Mouse (Mus musculus): Measurements from ENCODE around the gene Fgf22. TPM values are rescaled to one million over a fixed set of nuclear protein-coding genes. Genes with fewer than 3 reads are reported as not detected.

Gene Fgf22
- polyA plus RNA-seq, 1 experiment from 2014 or later, result 0.36 TPM

DNA sequence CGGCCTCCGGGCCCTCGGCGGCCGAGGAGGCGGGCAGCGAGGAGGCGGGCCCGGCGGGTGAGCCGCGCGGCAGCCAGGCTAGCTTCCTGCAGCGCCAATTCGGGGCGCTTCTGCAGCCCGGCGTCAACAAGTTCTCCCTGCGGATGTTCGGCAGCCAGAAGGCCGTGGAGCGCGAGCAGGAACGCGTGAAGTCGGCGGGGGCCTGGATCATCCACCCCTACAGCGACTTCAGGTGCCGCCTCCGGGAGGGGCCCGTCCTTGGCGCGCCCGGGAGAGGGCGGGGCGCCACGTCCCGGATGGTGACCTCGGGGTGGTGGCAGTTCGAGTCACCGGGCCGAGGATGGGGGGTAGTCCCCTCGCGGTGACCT lies 37.9 kb upstream of the Fgf22 start:
- Histone ChIP-seq H3K4me3 (peak overlapping the region; percentile 71), H3K27me3 (ENCODE audit: poor library complexity, severe bottlenecking) (peaks cover 70% of the 10 kb centered on the region), H3K36me3 (replicated peaks) (peaks cover 6% of the 10 kb centered on the region), H3K27ac (peak overlapping the region; percentile 9; the same call in 1 of the 2 replicates), H3K4me1 (peaks cover 19% of the 10 kb centered on the region), H3K9me3 (no peaks in the 10 kb centered on the region)
- WGBS, result under 1% methylated on average over 44 of the region's 44 CpGs
- DNase-seq (ENCODE audit: extremely low spot score, low spot score), result no peak

DNA sequence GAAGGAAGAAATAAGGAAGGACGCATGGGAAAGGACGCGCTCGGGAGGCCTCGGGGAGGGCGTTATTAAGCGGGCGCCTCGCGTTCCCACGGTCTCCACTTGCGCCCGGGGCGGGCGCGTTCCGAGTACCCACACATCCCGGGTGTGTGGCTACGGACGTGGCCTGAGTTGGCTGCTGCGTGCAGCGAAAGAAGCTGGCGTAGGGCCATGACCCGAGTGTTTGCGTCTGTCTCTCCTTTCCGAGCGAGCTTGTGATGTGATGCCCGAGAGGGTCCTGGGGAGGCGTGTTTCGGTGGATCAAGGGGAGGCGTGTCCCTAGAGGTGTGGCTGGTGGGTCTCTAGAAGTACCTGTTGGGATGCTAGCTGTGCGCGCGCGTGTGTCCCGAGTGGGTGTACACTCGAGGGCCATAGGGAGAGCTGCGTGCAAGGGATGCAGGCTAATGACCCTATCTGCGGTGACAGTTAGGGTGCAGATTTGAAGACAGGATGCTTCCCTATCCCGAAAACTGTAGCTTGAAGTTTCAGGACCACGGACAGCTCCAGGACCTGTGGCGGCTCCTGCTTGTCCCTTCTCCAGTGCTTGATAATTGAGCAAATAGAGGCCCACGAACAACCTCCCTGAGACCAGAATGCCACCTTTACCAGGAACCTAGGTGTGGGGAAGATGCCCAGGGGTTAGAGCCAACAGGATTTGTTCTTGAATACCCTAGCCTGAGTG lies 37.1 kb upstream of the Fgf22 start:
- Histone ChIP-seq H3K27me3 (ENCODE audit: poor library complexity, severe bottlenecking) (peaks cover 70% of the 10 kb centered on the region), H3K9me3 (no peaks in the 10 kb centered on the region), H3K36me3 (replicated peaks) (no peaks in the 10 kb centered on the region), H3K4me1 (peaks cover 27% of the 10 kb centered on the region), H3K4me3 (peak overlapping the region; percentile 71), H3K27ac (no peak overlapping the region)
- DNase-seq (ENCODE audit: extremely low spot score, low spot score), result peak; percentile 80
- WGBS, result 4% methylated on average over 43 of the region's 43 CpGs

DNA sequence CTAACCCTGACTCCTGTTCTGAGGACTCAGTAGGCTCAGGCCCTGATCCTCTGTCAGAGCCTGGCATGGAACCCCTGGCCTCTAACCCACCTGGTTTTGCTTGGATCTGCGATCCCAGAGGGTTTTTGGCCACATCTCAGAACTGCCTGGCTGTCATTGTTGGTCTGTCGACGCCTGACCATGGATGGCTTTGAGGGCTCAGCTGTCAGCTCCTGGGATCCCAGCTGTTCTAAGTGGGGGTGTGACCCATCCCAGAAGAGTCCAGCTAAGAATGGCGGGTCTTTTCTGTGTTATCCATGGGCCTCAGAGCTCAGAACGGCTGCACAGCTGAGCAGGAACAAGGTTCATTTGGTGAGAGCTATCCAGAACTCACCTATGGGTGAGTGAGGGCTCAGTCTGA lies 33.8 kb upstream of the Fgf22 start:
- Histone ChIP-seq H3K9me3 (no peaks in the 10 kb centered on the region), H3K4me3 (no peak overlapping the region), H3K4me1 (peaks cover 31% of the 10 kb centered on the region), H3K36me3 (replicated peaks) (no peaks in the 10 kb centered on the region), H3K27me3 (ENCODE audit: poor library complexity, severe bottlenecking) (peaks cover 46% of the 10 kb centered on the region), H3K27ac (no peak overlapping the region)
- no peak for DNase-seq (ENCODE audit: extremely low spot score, low spot score)
- 67% methylated on average over 5 of the region's 5 CpGs for WGBS

DNA sequence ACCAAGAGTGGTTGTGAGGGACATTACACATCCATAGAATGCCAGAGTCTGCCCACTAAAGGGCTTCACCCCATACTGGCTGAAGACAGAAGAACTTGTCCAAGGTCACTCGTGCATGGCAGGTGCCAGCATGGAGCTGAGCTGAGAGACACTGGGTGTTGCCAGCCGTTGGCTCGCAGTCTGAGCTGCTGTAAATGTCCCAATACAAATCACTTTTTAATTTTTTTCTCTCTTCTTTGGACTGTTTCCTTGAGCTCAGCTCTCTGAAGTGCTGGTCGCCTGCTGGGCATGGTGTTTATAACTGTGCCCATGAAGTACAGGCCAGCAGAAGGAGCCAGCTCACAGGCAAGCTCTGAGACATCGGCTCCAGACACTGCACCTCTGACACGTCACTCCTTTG lies 31.8 kb upstream of the Fgf22 start:
- H3K27ac ChIP-seq, result no peak overlapping the region
- peaks cover 15% of the 10 kb centered on the region for H3K4me1 ChIP-seq
- WGBS, result 69% methylated on average over 6 of the region's 6 CpGs

DNA sequence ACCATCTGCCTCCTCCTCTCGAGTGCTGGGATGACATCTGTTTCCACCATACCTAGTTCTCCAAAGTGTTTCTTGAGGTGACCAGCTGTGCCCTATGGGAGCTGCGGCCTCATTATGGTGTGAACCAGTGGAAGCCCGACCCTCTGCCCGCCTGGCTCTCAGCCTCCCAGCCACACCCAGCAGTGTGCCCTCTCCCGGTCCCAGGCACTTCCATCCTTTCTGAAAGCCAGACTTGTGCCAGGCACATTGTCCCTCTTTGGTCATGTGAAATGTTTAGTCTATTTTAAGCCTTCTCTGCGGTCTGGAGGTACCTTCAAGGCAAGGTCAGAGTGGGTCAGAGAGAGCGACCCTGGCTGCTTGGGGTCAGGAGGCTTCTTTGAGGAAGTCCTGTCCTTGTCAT lies 31.2 kb upstream of the Fgf22 start:
- Histone ChIP-seq H3K36me3 (replicated peaks) (no peaks in the 10 kb centered on the region), H3K9me3 (no peaks in the 10 kb centered on the region; the same call in 1 of the 2 replicates), H3K4me3 (no peak overlapping the region), H3K27ac (no peak overlapping the region), H3K27me3 (ENCODE audit: poor library complexity, severe bottlenecking) (peaks cover 20% of the 10 kb centered on the region), H3K4me1 (peaks cover 19% of the 10 kb centered on the region)
- DNase-seq (ENCODE audit: extremely low spot score, low spot score), result no peak
- WGBS, result 85% methylated on average over 7 of the region's 7 CpGs

More for the DNA sequence above, 31.8 kb upstream of the Fgf22 start:
- Histone ChIP-seq H3K4me3 (no peak overlapping the region), H3K36me3 (replicated peaks) (no peaks in the 10 kb centered on the region), H3K27me3 (ENCODE audit: poor library complexity, severe bottlenecking) (peaks cover 27% of the 10 kb centered on the region), H3K9me3 (no peaks in the 10 kb centered on the region; the same call in 1 of the 2 replicates)
- DNase-seq (ENCODE audit: extremely low spot score, low spot score), result no peak

DNA sequence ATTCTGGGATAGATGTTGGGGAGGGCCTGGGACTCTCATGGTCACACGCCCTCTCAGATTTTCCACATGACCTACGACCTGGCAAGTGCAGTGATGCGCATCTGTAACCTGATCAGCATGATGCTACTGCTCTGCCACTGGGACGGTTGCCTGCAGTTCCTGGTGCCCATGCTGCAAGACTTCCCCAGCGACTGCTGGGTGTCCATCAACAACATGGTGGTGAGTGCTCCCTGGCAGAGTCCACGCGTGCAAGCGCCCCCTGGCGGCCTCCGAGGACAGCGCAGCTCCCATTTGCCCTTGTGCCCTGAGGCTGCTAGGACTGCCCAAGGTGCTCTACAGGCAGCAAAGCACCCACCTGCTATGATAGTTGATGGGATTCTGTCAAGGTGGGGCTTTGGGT lies 28.8 kb upstream of the Fgf22 start:
- WGBS, result 37% methylated on average over 11 of the region's 11 CpGs
- Histone ChIP-seq H3K27me3 (ENCODE audit: poor library complexity, severe bottlenecking) (no peaks in the 10 kb centered on the region), H3K9me3 (no peaks in the 10 kb centered on the region; the same call in 1 of the 2 replicates), H3K27ac (no peak overlapping the region), H3K36me3 (replicated peaks) (no peaks in the 10 kb centered on the region), H3K4me1 (peaks cover 20% of the 10 kb centered on the region), H3K4me3 (no peak overlapping the region)
- DNase-seq (ENCODE audit: extremely low spot score, low spot score), result peak; percentile 52

DNA sequence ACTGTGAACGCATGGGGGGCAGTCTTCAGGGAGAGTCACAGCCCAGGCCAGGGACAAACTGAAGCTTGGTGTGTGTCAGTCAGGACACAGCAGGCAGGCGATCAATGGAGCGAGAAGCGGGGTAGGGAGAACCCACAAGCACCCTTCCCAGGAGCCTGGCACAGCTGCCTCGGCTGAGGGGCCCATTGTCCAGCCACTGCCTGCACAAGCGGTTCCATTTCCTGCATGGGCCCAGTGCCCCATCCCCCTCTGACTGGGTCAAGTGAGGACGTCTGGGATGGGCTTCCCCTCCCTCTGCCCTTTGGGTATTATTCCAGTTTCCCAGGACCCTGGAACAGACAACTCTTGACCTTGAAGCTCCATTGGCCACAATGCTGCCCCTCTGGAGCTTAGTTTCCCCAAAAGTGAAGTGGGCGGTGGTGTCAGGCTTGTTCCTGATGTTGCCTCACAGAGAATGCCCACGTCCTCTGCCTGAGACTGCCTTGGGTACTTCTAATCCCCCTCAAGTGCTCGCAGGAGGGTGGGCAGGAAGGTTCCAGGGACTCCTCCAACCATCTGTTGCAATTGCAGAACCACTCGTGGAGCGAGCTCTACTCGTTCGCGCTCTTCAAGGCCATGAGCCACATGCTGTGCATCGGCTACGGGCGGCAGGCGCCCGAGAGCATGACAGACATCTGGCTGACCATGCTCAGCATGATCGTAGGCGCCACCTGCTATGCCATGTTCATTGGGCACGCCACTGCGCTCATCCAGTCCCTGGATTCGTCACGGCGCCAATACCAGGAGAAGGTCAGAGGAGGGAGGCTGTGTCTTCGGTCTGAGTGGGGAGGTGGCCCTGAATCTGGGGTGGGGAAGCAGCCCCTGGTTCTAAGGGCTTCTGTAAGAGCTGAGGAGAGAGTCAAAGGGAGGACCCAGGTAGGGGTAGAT lies 26.3 kb upstream of the Fgf22 start:
- 81% methylated on average over 28 of the region's 28 CpGs for WGBS
- Histone ChIP-seq H3K27me3 (ENCODE audit: poor library complexity, severe bottlenecking) (no peaks in the 10 kb centered on the region), H3K9me3 (no peaks in the 10 kb centered on the region; the same call in 1 of the 2 replicates), H3K27ac (no peak overlapping the region; the same call in 1 of the 2 replicates), H3K4me3 (no peak overlapping the region), H3K4me1 (peaks cover 8% of the 10 kb centered on the region; the same call in 1 of the 2 replicates), H3K36me3 (replicated peaks) (peaks cover 16% of the 10 kb centered on the region)
- no peak for DNase-seq (ENCODE audit: extremely low spot score, low spot score)

DNA sequence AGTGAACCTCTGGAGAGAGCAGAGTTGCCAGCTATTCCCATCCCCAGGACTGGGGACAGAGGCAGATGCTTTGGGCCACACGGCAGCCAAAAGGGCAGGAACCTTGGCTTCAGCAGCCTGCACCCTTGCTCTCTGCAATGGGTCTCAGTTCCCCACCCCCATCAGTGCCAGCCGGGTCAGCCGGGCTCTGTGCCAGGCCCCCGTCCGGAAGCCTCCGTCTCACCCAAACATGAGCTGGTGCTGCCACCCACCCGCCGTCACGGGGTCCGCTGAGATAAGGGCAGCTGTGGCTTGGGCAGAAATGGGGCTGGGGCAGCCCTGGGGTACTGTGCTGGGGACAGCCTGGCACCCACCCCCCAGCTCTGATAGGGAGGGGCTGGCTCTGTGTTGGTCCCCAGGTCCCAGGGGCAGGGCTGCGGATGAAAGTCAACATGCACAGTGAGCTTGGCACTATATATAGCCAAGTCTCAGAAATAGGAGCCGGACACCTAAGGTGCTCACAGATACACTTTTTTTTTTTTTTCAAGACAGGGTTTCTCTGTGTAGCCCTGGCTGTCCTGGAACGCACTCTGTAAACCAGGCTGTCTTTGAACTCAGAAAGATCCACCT lies 25.4 kb upstream of the Fgf22 start:
- Histone ChIP-seq H3K9me3 (no peaks in the 10 kb centered on the region; the same call in 1 of the 2 replicates), H3K27ac (no peak overlapping the region), H3K4me1 (peaks cover 8% of the 10 kb centered on the region; the same call in 1 of the 2 replicates), H3K36me3 (replicated peaks) (peaks cover 25% of the 10 kb centered on the region), H3K27me3 (ENCODE audit: poor library complexity, severe bottlenecking) (peaks cover 6% of the 10 kb centered on the region), H3K4me3 (no peak overlapping the region)
- WGBS, result 87% methylated on average over 13 of the region's 13 CpGs
- DNase-seq (ENCODE audit: extremely low spot score, low spot score), result no peak

DNA sequence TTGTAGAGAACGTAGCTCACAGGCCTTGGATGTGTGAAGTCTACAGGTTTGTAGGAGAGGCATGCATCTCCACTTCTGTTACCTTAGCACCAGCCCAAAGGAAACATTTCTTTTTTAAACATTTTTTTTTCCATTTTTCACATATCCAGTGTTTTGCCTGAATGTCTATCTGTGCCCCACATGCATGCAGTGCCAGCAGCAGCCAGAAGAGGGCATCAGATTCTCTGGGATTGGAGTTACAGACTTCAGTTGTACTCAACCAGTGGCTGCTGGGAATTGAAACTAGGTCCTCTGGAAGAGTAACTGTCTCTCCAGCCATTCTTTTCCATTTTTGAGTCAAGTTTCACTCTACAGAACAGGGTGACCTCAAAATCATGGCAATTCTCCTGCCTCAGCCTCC lies 22.4 kb upstream of the Fgf22 start:
- Histone ChIP-seq H3K27me3 (ENCODE audit: poor library complexity, severe bottlenecking) (peaks cover 35% of the 10 kb centered on the region), H3K27ac (no peak overlapping the region), H3K9me3 (peaks cover 13% of the 10 kb centered on the region; the same call in 1 of the 2 replicates), H3K4me1 (peaks cover 16% of the 10 kb centered on the region), H3K4me3 (no peak overlapping the region), H3K36me3 (replicated peaks) (peaks cover 55% of the 10 kb centered on the region)
- no peak for DNase-seq (ENCODE audit: extremely low spot score, low spot score)
- WGBS, result 97% methylated on average over 1 of the region's 1 CpGs

DNA sequence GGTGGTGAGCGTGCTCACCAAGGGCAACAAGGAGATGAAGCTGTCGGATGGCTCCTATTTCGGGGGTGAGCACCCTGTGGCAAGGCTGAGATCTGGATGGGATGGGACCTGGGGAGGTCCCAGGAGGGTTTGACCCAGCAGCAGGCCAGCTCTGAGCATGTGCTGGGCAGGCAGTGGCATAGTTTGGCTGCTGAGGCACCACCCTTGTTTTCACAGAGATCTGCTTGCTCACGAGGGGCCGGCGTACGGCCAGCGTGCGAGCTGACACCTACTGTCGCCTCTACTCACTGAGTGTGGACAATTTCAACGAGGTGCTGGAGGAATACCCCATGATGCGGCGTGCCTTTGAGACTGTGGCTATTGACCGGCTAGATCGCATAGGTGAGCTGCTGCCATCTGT lies 21.0 kb upstream of the Fgf22 start:
- peaks cover 11% of the 10 kb centered on the region for H3K4me1 ChIP-seq
- DNase-seq (ENCODE audit: extremely low spot score, low spot score), result no peak
- H3K4me3 ChIP-seq, result no peak overlapping the region
- WGBS, result 95% methylated on average over 15 of the region's 15 CpGs
- H3K36me3 ChIP-seq (replicated peaks), result peaks cover 69% of the 10 kb centered on the region
- peaks cover 35% of the 10 kb centered on the region for H3K27me3 ChIP-seq (ENCODE audit: poor library complexity, severe bottlenecking)
- no peak overlapping the region for H3K27ac ChIP-seq
- H3K9me3 ChIP-seq, result peaks cover 23% of the 10 kb centered on the region

DNA sequence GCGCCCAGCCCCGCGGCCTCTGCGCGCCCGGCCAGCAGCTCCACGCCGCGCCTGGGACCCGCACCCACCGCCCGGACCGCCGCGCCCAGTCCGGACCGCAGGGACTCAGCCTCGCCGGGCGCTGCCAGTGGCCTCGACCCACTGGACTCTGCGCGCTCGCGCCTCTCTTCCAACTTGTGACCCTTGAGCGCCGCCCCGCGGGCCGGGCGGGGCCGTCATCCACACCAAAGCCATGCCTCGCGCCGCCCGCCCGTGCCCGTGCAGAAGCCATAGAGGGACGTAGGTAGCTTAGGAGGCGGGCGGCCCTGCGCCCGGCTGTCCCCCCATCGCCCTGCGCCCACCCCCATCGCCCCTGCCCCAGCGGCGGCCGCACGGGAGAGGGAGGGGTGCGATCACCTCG lies 19.5 kb upstream of the Fgf22 start:
- 0 out of 2 replicates have a peak overlapping the region, but pooled peaks have one; percentile 3 for H3K27ac ChIP-seq
- peaks cover 38% of the 10 kb centered on the region for H3K9me3 ChIP-seq
- 32% methylated on average over 48 of the region's 52 CpGs for WGBS
- peaks cover 11% of the 10 kb centered on the region for H3K4me1 ChIP-seq
- H3K36me3 ChIP-seq (replicated peaks), result peaks cover 84% of the 10 kb centered on the region
- DNase-seq (ENCODE audit: extremely low spot score, low spot score), result no peak
- H3K27me3 ChIP-seq (ENCODE audit: poor library complexity, severe bottlenecking), result peaks cover 35% of the 10 kb centered on the region
- H3K4me3 ChIP-seq, result peak overlapping the region; percentile 29

DNA sequence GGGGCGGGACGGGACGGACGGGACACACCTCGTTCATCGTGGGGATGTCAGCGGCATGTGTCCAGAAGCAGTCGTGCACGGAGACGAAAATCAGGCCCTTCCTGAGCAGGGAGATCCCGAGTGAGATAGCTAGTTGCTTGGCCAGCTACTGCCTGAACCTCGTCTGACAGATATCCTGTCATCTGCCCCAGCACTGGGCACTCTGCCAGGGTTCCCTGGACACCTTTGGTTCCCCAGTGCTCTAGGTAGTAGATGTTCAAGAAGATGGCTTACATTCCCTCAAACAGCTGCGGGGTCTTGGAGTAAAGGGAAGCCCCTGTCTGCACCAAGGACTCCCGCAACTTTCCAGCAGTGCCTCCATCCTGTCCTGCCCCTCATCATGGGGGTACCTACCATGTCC lies 18.2 kb upstream of the Fgf22 start:
- H3K9me3 ChIP-seq, result peaks cover 45% of the 10 kb centered on the region

More for the DNA sequence above, 18.2 kb upstream of the Fgf22 start:
- WGBS, result 90% methylated on average over 14 of the region's 14 CpGs
- no peak for DNase-seq (ENCODE audit: extremely low spot score, low spot score)
- Histone ChIP-seq H3K27me3 (ENCODE audit: poor library complexity, severe bottlenecking) (peaks cover 35% of the 10 kb centered on the region), H3K36me3 (replicated peaks) (peaks cover 95% of the 10 kb centered on the region), H3K27ac (no peak overlapping the region), H3K4me3 (no peak overlapping the region), H3K4me1 (peaks cover 11% of the 10 kb centered on the region)
